Mouse (Mus musculus) embryonic fibroblast, embryonic 13.5 days (primary cell): ENCODE measurements around the gene Dcbld1.

Experiments used
- CTCF ChIP-seq: IDR thresholded peaks from 2 replicates; pipeline ENCODE4 v1.5.1; 2011; ENCODE audit warnings: mild to moderate bottlenecking, control low read depth, low read length, moderate library complexity, borderline replicate concordance; ENCODE audit not compliant: insufficient read depth
- POLR2A ChIP-seq: IDR thresholded peaks from 2 replicates; pipeline ENCODE4 v1.6.1; 2011; ENCODE audit warnings: low read depth, mild to moderate bottlenecking, control low read depth, low read length, moderate library complexity

GRCm38 (mm10) chr10:52293921-52294577 lies 60.6 kb downstream of the Dcbld1 start:
- TF ChIP-seq CTCF: no peak
- TF ChIP-seq POLR2A: no peak
